Mouse (Mus musculus): ENCODE results near the gene Twist2.

The Twist2 gene

DNA sequence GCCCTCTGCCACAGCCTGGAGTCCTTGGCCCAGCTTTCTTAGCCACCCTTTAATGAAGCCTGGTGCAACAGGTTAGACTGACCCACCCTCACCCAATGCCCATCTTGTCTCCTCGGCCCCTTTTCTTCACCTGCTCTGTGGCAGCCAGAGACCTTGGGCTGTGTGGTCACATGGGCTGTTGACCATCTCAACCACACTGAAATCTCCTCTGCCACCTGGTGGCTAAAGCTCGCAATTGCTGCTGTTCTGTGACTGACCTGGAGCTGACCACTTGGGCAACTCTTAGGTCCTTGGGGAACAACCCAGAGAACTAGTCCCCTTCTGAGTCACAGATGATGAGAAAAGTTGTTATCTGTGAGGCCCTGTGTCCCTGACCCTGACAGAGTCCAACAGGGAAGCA is 73.4 kb downstream of the Twist2 start:
- in situ Hi-C loops (cut with MboI), result no loop called here

DNA sequence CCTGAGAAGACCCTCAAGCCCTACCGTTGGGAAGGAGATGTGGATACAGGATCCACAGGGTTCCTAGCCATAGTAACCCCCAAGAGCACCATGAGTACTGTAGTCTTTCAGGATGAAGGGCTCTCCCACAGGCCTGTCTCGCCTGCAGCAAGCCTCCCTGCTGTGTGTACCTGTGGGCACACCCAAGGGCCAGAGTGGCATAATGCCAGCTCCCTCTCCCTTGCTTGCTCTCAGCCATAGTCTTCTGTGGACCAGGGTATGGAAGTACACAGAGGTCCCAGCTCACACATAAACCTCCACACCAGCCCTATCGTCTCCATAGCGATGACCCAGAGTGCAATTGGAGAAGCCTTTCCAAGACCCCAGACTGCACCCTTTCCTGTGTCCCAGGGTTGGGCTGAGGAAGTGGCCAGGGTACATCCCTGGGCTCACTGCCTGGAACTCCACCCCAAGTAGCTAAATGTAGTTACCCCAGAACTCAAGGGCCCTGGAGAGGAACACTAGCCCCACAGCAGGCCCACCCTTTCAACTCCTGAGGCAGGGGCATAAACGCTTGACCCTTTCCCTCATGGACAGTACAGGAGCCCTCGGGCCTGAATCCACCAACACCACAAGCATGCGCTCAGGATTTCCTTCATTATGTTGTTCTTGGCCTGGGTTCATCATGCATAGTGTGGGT is 73.9 kb downstream of the Twist2 start:
- in situ Hi-C loops (cut with MboI), result no loop called here

DNA sequence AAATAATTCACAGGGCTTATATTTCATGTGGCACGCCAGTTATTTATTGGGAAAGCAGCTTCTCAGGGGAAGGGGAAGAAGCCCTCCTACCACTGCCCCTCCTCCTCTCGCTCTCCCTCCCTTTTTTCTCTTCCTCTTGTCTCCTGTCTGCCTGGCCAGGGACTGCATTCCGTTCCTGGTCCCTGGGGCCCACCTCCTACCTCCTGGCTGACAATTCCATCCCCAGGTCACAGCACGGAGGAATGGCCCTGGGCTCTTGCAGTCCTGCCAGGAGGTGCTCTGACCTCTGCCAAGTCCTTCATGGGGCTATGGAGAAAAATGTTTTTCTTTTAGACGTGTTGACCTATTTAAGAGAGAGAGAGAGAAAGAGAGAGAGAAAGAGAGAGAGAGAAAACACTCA is 77.4 kb downstream of the Twist2 start:
- in situ Hi-C loops (cut with MboI), result no loop called here

DNA sequence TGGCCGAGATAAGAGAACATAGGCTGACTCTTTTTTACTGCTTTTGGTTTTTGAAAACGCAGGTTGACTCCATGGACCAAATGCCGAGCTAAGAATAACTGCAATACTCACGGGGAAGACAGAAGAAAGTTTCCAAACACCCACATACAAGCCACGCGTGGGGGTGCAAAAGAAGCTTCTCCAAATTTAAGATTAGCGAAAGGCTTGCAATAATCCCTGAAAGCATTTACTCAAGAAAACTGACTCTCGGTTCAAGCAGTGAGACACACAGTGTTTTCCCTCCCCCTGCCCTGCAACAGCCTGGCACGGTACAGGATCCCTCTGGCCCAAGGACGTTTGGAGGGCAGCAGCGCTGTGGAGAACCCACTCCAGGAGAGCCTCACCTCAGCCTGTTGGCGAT is 78.9 kb downstream of the Twist2 start:
- in situ Hi-C loops (cut with MboI), result no loop called here

DNA sequence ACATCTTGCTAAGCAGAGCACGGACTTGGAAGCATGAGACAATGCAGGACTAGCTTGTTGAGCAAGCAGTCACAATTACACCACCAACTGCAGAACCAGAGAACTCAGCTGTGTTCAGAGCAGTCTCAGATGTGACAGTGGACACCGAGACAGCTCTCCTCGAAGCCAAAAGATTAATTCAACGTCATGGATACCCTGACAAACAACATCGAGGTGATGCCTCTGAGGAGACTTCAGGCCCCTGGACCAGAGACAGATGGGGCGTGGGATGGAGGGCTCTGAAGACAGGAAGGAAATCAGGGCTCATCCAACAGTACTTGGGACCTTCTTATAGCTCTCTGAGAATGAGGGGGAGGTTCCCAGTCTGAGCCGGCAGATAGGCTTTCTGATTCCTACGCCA is 79.6 kb downstream of the Twist2 start:
- in situ Hi-C loops (cut with MboI), result no loop called here

DNA sequence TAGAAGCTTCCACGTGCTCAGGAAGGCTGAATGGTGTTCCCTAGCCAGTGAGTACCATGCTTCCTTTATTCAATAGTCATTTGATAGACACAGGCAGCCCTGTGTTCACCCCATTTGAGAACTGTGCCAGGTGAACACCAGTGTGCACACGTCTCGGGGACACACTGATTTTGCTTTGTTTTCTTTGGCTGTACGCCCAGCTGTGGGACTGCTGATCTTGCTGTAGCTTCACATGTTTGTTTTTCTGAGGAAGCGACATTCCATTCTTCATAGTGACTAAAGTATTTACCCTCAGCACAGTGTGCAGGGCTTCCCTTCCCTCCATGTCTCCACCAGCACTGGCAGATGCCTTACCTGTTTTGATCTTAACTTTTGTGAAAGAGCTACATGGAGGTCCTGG is 81.9 kb downstream of the Twist2 start:
- in situ Hi-C loops (cut with MboI), result no loop called here

DNA sequence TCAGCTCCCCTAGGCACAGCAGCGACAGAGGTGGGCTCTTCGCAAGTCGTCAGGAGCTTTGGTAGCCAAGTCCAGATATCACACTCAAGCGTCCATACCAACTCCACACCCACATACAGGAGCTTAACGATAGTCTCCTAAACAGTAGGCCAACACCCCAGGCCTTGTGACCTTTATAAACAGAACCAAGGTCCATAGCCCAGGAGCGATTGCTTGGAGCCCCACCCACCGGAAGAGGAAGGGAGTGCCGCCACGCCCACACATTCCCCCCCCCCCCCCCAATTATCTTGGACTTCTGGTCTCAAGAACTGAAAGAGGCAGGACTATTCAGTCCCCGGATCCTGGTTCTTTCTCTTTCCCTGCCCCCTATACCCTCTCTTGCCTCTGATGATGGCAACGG is 92.3 kb downstream of the Twist2 start:
- in situ Hi-C loops (cut with MboI), result no loop called here

DNA sequence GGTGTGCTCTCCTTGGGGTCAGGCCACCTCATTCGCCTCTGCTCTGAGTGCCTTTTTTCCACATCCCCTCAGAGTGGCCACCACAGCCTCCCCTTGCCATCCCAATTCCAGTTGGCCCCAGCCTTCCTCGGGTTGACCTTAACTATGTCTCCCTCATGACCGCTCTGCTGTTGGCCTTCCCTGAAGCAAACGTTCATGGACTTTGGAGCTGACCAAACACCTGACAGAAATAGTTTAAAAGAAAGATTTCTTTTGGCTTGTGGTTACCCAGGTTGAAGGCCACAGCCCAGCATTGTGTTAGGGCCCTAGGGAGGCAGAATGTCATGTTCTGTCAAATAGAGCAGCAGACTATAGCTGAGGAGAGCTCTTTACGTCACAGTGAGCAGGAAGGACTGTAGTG is 93.0 kb downstream of the Twist2 start:
- in situ Hi-C loops (cut with MboI), result no loop called here

DNA sequence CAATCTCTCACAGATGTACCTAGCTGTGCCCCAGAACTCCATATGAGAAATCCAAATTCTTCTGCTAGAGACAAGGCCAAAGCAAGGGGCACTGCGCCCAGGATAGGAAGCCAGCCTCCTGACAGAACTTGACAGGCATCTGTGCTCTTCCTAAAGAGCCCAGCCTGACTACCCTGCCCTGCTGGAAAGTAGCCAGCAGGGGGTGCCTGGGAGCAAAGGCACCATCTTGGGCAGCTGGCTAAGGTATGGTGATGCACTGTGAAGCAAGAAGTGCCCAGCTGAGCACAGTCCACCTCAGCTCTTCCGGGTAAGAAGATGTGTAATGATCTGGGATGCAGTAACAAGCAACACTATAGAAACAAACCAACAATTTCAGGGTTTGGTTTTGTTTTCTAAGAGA is 95.8 kb downstream of the Twist2 start:
- in situ Hi-C loops (cut with MboI), result no loop called here
